Comparison of ENCODE assay signal across 8 mouse cellular contexts in genomic region chr5:112227354-112227753, GRCm38 (mm10). TPM values are rescaled to one million over a fixed set of nuclear protein-coding genes. Genes with fewer than 3 reads are reported as not detected.
DNase-seq lines count a peak whose midpoint lies in the region; ATAC-seq and TF ChIP-seq lines count a peak whose summit lies in the region.

No protein-coding gene starts in this region.

- peak overlapping the region; percentile 49 for H3K4me2 ChIP-seq in limb, embryonic 11.5 days (ENCODE audit: low read depth, severe bottlenecking)

- no peaks in the 10 kb centered on the region for H3K36me3 ChIP-seq in kidney, adult 2 months (ENCODE audit: control insufficient read depth, insufficient read depth, low read length)
- H3K36me3 ChIP-seq in limb, embryonic 11.5 days (ENCODE audit: control insufficient read depth, insufficient read depth, low read length): no peaks in the 10 kb centered on the region

- DNase-seq in kidney, adult 2 months: peak; percentile 12
- DNase-seq in kidney, postnatal 25 days: no peak
- DNase-seq in frontal cortex, postnatal 36 days (ENCODE audit: low spot score in 2 of 2): peak; percentile 69 to 76
- DNase-seq in limb, embryonic 11.5 days (ENCODE audit: low spot score): peak; percentile 51
- DNase-seq in right cerebral cortex, adult 18-20 months: peak; percentile 81
- DNase-seq in ovary, postnatal 36 days (ENCODE audit: low spot score): no peak
- no peak for DNase-seq in testis, postnatal 14 days (ENCODE audit: low spot score)

- ATAC-seq in limb, embryonic 11.5 days (ENCODE audit: insufficient number of reproducible peaks, low FRiP score, low TSS enrichment, low read depth): no peak

- H3K4me3 ChIP-seq in kidney, adult 2 months (ENCODE audit: insufficient read depth, low read depth, low read length): no peak overlapping the region
- H3K4me3 ChIP-seq in cortical plate, adult 2 months (ENCODE audit: insufficient read depth, low read length): peak overlapping the region; percentile 94
- peak overlapping the region; percentile 25 for H3K4me3 ChIP-seq in limb, embryonic 11.5 days (ENCODE audit: low read depth, low read length)

- H3K9ac ChIP-seq in limb, embryonic 11.5 days (ENCODE audit: low read length): no peak overlapping the region

- TF ChIP-seq CTCF in kidney, adult 2 months (conservative IDR thresholded peaks at IDR 0.05; ENCODE audit: insufficient read depth, insufficient read length, low read depth, low read length): no peak
- TF ChIP-seq CTCF in cortical plate, adult 2 months (IDR thresholded peaks at IDR 0.05; ENCODE audit: extremely low read depth, insufficient read depth, low read length): no peak

- H3K27me3 ChIP-seq in kidney, adult 2 months (replicated peaks; ENCODE audit: control insufficient read depth, insufficient read depth, low read length): peaks cover 4% of the 10 kb centered on the region; the same call in 1 of the 2 replicates
- H3K27me3 ChIP-seq in limb, embryonic 11.5 days (ENCODE audit: control insufficient read depth, insufficient read depth, low read length): peaks cover 41% of the 10 kb centered on the region

- WGBS in kidney, adult 2 months: 4% methylated on average over 30 of the region's 30 CpGs
- WGBS in limb, embryonic 11.5 days: 2% methylated on average over 30 of the region's 30 CpGs

- TF ChIP-seq POLR2A in kidney, adult 2 months (IDR thresholded peaks at IDR 0.05; ENCODE audit: low read depth, low read length): no peak
- peak; percentile 50; the same call in 1 of the 2 replicates for TF ChIP-seq POLR2A in cortical plate, adult 2 months (IDR thresholded peaks at IDR 0.05; ENCODE audit: extremely low read depth, insufficient read depth, low read length)

- no peaks in the 10 kb centered on the region for H3K4me1 ChIP-seq in kidney, adult 2 months (ENCODE audit: control insufficient read depth, insufficient read depth, low read length)
- peaks cover 7% of the 10 kb centered on the region for H3K4me1 ChIP-seq in cortical plate, adult 2 months (ENCODE audit: control insufficient read depth, insufficient read depth, low read length)
- H3K4me1 ChIP-seq in limb, embryonic 11.5 days (ENCODE audit: control insufficient read depth, insufficient read depth, low read length): peaks cover 13% of the 10 kb centered on the region

- H3K27ac ChIP-seq in kidney, adult 2 months (ENCODE audit: insufficient read depth, low read depth, low read length): no peak overlapping the region
- no peak overlapping the region for H3K27ac ChIP-seq in cortical plate, adult 2 months (ENCODE audit: insufficient read depth, low read length)
- no peak overlapping the region for H3K27ac ChIP-seq in limb, embryonic 11.5 days (replicated peaks; ENCODE audit: low read depth, low read length)

- no peaks in the 10 kb centered on the region for H3K9me3 ChIP-seq in limb, embryonic 11.5 days (ENCODE audit: control insufficient read depth, low read length)

RNA-seq across cellular contexts. Expression of gene Cryba4, which starts 25.0 kb away (rescaled TPM):
- 0.35 TPM in 1 of 2 replicates, not detected in the other for polyA plus RNA-seq in kidney, adult 2 months (2012; rRNA removed)
- 1.7 and 2.2 TPM in 2 replicates for polyA plus RNA-seq in cortical plate, adult 2 months (2012; rRNA removed)
- 0.20 and 0.61 TPM in 2 replicates for polyA plus RNA-seq in limb, embryonic 11.5 days (2014; fragmentation: Nextera tagmentation; extraction: Ambion mirVana)

RNA-seq across cellular contexts. Expression of gene Crybb1, which starts 28.3 kb away (rescaled TPM):
- 0.14 TPM in 1 of 2 replicates, not detected in the other for polyA plus RNA-seq in kidney, adult 2 months (2012; rRNA removed)
- 7.5 and 8.2 TPM in 2 replicates for polyA plus RNA-seq in cortical plate, adult 2 months (2012; rRNA removed)
- 0.20 TPM in 1 of 2 replicates, not detected in the other for polyA plus RNA-seq in limb, embryonic 11.5 days (2014; fragmentation: Nextera tagmentation; extraction: Ambion mirVana)

RNA-seq across cellular contexts. Expression of gene Tpst2, which starts 49.1 kb away (rescaled TPM):
- 37.6 and 42.0 TPM in 2 replicates for polyA plus RNA-seq in kidney, adult 2 months (2012; rRNA removed)
- 31.4 and 35.4 TPM in 2 replicates for polyA plus RNA-seq in cortical plate, adult 2 months (2012; rRNA removed)
- 30.9 and 31.1 TPM in 2 replicates for polyA plus RNA-seq in limb, embryonic 11.5 days (2014; fragmentation: Nextera tagmentation; extraction: Ambion mirVana)

Comparison
In these comparisons a context has a peak if more than half of its experiments do, and no peak if none do; other contexts are left out.
1. DNase-seq: peak in kidney, adult 2 months (single experiment), frontal cortex, postnatal 36 days (2 of 2), limb, embryonic 11.5 days (single experiment) and right cerebral cortex, adult 18-20 months (single experiment); none in kidney, postnatal 25 days (0 of 2), ovary, postnatal 36 days (single experiment) and testis, postnatal 14 days (single experiment).